Mouse (Mus musculus): Measurements from ENCODE around the gene Zbtb12. TPM values are rescaled to one million over a fixed set of nuclear protein-coding genes. Genes with fewer than 3 reads are reported as not detected.

Gene Zbtb12
- polyA plus RNA-seq, 1 experiment from 2014 or later, result 5.0 TPM

DNA sequence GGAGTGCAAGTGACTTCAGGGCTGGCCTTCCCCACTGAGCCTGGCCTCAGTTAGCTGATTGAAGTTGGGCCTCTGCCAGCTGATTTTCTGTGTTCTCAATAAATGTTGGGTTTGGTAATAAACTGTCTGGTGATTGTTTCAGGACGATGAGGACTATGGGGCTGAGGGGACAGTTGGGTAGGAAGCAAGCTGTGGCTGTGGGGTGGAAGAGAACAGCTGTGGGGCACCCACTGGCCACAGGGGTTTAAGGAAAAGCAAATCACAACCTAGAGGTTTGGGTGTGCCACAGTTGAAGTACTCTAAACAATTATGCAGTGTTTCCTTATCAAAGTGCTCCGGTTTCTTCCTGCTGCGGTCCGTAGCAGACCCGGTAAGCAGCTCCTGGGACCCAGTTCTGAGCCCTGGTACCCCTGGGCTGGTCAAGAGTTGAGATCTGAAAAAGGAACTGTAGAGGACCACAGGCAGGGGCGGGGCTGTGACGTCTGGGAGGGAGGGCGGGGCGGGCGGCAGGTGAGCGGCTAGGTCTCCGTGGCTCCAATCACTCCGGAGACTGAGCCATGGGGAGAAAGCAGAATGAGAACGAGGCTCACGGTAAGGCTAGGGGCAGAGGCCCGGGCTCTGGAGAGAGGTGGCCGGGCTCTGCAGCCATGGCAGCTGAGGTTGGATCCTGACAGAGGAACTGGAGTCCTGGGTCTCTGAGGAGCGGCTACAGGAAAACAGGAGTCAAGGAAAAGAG is 34.8 kb downstream of the Zbtb12 start, which contains the start of gene Slc44a4:
TSS of gene Slc44a4 (plus strand) at position 537 of the 736 bp plus-strand sequence.
- ATAC-seq (replicated peaks; ENCODE audit: low FRiP score), result no peak
- peak within 1 kb of the TSS; percentile 81 for H3K27ac ChIP-seq
- H3K4me2 ChIP-seq, result peak within 1 kb of the TSS; percentile 46
- peaks cover 19% of the 10 kb centered on the region for H3K4me1 ChIP-seq
- 0 out of 2 replicates have a peak within 1 kb of the TSS, but pooled peaks have one; percentile 18 for H3K9ac ChIP-seq
- H3K4me3 ChIP-seq (replicated peaks), result peak within 1 kb of the TSS; percentile 17
- WGBS, result 34% methylated on average over 18 of the region's 18 CpGs
- H3K9me3 ChIP-seq (replicated peaks), result no peaks in the 10 kb centered on the region
- no peaks in the 10 kb centered on the region for H3K27me3 ChIP-seq
- H3K36me3 ChIP-seq, result peaks cover 47% of the 10 kb centered on the region

DNA sequence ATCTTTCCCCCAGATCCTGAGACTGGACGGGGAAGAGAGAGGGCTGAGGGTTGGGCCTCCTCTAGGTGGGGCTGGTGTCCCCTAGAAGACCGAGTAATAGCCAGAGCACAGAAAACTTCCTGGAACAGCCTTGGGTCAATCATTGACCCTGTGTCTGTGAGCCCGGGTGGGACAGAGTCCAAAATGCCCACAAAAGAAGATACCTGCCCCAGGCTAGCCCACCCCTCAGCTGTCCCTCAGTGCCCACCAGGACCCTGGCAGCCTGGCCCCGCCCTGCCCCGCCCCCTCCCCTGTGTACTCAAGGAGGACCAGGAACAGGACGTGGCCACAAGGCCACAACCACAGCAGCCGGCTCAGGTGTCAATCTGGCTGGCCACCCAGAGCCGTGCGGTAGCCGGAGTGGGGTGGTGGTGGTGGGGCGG is 36.1 kb downstream of the Zbtb12 start:
- 7% methylated on average over 11 of the region's 11 CpGs for WGBS
- no peaks in the 10 kb centered on the region for H3K27me3 ChIP-seq
- peak overlapping the region; percentile 29 for H3K9ac ChIP-seq
- peaks cover 34% of the 10 kb centered on the region for H3K36me3 ChIP-seq
- peak overlapping the region; percentile 17 for H3K4me3 ChIP-seq (replicated peaks)
- H3K27ac ChIP-seq, result peak overlapping the region; percentile 81
- H3K4me1 ChIP-seq, result peaks cover 19% of the 10 kb centered on the region
- no peaks in the 10 kb centered on the region for H3K9me3 ChIP-seq (replicated peaks)
- peak; percentile 85 for ATAC-seq (replicated peaks; ENCODE audit: low FRiP score)
- H3K4me2 ChIP-seq, result peak overlapping the region; percentile 46

DNA sequence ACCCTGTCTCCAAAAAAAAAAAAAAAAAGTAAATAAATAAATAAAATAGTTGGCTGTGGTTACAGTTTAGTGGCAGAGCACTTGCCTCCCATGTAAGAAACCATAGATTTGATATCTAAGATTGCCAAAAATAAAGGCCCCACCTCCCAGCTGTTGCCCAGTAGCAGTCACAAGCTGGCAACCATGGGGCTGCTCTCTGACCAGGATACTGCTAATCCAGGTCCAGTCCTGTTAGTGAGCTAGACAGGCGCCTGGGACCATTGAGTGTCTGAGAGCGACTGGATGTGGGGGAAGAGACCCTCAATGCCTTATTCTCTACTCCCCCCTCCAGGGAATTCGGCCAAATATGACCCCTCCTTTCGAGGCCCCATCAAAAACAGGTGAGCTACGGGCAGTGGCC is 37.0 kb downstream of the Zbtb12 start:
- no peak overlapping the region for H3K9ac ChIP-seq

DNA sequence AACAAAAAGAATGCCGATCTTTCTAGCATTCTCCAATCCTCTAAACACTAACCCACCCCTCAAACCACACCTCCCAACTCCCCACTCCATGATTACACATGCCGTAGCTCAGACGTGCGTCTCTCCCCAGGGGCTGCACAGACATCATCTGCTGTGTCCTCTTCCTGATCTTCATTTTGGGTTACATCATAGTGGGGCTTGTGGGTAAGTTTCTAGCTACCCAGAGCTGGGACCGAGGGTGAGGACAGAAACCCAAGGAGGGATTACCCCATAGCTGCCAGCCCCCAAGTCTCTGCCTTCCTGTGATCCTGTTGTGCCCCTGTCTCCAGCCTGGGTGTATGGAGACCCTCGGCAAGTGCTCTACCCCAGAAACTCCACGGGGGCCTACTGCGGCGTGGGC is 37.9 kb downstream of the Zbtb12 start:
- Histone ChIP-seq H3K36me3 (peaks cover 16% of the 10 kb centered on the region), H3K27me3 (no peaks in the 10 kb centered on the region), H3K4me2 (no peak overlapping the region), H3K9me3 (replicated peaks) (no peaks in the 10 kb centered on the region), H3K4me1 (peaks cover 19% of the 10 kb centered on the region), H3K9ac (no peak overlapping the region), H3K4me3 (replicated peaks) (no peak overlapping the region), H3K27ac (no peak overlapping the region)
- 74% methylated on average over 9 of the region's 9 CpGs for WGBS
- no peak for ATAC-seq (replicated peaks; ENCODE audit: low FRiP score)

More for the DNA sequence above, 37.0 kb downstream of the Zbtb12 start:
- no peak for ATAC-seq (replicated peaks; ENCODE audit: low FRiP score)
- no peak overlapping the region for H3K4me3 ChIP-seq (replicated peaks)
- H3K4me1 ChIP-seq, result peaks cover 19% of the 10 kb centered on the region
- WGBS, result 83% methylated on average over 5 of the region's 5 CpGs
- no peak overlapping the region for H3K4me2 ChIP-seq
- H3K9me3 ChIP-seq (replicated peaks), result no peaks in the 10 kb centered on the region
- peaks cover 25% of the 10 kb centered on the region for H3K36me3 ChIP-seq
- H3K27ac ChIP-seq, result no peak overlapping the region
- H3K27me3 ChIP-seq, result no peaks in the 10 kb centered on the region

DNA sequence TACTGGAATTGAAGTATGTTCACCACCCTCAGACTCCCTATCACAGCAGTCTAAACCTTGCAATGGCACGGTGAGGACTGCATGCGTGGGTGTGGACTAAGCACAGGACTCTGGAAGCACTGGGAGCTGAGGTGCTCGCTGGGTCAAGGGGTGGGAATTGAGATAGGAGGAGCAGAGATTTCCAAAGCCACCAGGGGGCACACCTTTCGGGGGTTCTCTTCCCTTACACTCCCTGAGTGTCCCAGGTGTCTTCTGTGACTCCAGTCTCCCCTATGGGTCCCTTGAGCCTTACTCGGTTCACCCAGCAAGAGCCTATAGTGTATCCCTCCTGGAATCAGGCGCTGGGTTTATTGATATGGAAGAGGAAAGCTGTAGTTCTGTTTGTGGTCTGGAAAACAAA is 43.7 kb downstream of the Zbtb12 start:
- no peak overlapping the region for H3K27ac ChIP-seq
- 42% methylated on average over 6 of the region's 6 CpGs for WGBS
- H3K27me3 ChIP-seq, result no peaks in the 10 kb centered on the region
- no peaks in the 10 kb centered on the region for H3K9me3 ChIP-seq (replicated peaks)
- no peak overlapping the region for H3K4me3 ChIP-seq (replicated peaks)
- no peak overlapping the region for H3K9ac ChIP-seq
- 0 out of 2 replicates have a peak, but pooled peaks cover 7% of the 10 kb centered on the region for H3K4me1 ChIP-seq
- no peak overlapping the region for H3K4me2 ChIP-seq
- no peaks in the 10 kb centered on the region for H3K36me3 ChIP-seq
- no peak for ATAC-seq (replicated peaks; ENCODE audit: low FRiP score)

DNA sequence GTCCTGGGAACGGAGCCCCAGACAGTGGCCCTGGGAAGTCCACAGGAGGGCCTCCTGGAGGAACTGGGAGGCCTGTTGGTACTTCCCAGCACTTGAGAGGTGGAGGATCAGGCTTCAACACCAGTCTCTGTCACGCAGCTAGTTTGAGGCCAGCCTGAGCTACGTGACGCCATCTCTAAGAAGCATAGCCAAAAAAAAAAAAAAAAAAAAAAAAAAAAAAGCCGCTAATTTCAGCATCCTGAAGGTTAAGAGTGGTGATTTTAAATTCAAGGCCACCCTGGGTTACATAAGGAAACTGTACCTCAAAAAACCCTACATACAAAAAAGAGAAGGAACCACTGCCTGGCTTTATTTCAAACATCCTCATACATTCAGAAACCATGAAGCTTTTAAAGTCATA is 45.0 kb downstream of the Zbtb12 start:
- 0 out of 2 replicates have a peak, but pooled peaks cover 7% of the 10 kb centered on the region for H3K4me1 ChIP-seq
- no peak overlapping the region for H3K4me2 ChIP-seq
- H3K36me3 ChIP-seq, result no peaks in the 10 kb centered on the region
- no peak overlapping the region for H3K9ac ChIP-seq
- H3K9me3 ChIP-seq (replicated peaks), result no peaks in the 10 kb centered on the region
- H3K4me3 ChIP-seq (replicated peaks), result no peak overlapping the region
- 67% methylated on average over 5 of the region's 5 CpGs for WGBS
- H3K27ac ChIP-seq, result no peak overlapping the region
- H3K27me3 ChIP-seq, result no peaks in the 10 kb centered on the region
- ATAC-seq (replicated peaks; ENCODE audit: low FRiP score), result no peak

DNA sequence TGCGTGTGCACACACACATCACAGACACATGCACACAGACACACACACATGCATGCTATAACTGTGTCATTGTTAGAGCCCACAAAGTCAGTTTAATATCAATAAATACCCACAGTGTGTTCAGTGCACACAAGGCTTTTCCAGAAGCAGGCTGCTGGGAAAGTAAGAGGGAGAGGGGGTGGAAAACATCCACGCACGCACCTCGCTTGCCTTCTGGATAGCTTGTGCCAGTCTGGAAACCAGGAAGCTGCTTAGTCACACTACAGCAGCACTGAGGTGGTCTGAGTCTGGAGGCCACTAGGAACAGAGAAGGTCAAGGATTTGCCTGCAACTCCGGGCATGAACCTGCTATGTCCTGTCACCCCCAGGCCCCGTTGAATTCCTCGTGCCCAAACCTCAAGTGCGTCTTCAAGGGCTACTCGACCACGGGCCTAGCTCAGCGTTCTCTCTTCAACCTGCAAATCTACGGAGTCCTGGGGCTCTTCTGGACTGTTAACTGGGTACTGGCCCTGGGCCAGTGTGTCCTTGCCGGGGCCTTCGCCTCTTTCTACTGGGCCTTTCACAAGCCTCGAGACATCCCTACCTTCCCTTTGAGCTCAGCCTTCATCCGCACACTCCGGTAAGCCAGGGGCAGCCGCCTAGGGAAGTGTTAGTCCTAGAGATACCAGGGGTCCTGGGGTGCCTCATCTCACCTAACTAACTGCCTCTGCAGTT is 48.2 kb downstream of the Zbtb12 start:
- no peak for ATAC-seq (replicated peaks; ENCODE audit: low FRiP score)
- no peaks in the 10 kb centered on the region for H3K9me3 ChIP-seq (replicated peaks)
- H3K27ac ChIP-seq, result no peak overlapping the region
- peaks cover 20% of the 10 kb centered on the region for H3K4me1 ChIP-seq
- no peak overlapping the region for H3K4me3 ChIP-seq (replicated peaks)
- H3K27me3 ChIP-seq, result no peaks in the 10 kb centered on the region
- H3K36me3 ChIP-seq, result peaks cover under 1% of the 10 kb centered on the region; the same call in 1 of the 2 replicates
- H3K4me2 ChIP-seq, result no peak overlapping the region
- no peak overlapping the region for H3K9ac ChIP-seq
- WGBS, result 90% methylated on average over 18 of the region's 18 CpGs

DNA sequence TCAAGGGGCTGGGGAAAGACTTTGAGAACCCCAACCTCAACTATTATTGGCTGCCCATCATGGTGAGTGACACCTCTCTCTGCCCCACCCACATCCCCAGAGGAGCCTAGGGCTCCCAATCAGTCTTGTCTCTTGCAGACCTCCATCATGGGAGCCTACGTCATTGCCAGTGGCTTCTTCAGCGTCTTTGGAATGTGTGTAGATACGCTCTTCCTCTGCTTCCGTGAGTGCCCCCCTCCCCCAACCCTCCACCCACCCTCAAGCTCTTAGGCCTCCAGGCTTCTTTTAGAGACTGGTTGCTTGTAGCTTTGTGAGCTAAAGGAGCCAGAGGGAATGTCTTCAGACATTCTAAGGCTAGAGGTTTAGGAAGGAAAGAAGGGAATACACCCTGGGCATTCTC is 49.6 kb downstream of the Zbtb12 start:
- H3K9ac ChIP-seq, result no peak overlapping the region
- H3K4me3 ChIP-seq (replicated peaks), result no peak overlapping the region
- H3K4me1 ChIP-seq, result peaks cover 19% of the 10 kb centered on the region
- WGBS, result 76% methylated on average over 4 of the region's 4 CpGs
- peaks cover 2% of the 10 kb centered on the region; the same call in 1 of the 2 replicates for H3K36me3 ChIP-seq
- H3K4me2 ChIP-seq, result no peak overlapping the region
- ATAC-seq (replicated peaks; ENCODE audit: low FRiP score), result no peak
- no peak overlapping the region for H3K27ac ChIP-seq
- no peaks in the 10 kb centered on the region for H3K9me3 ChIP-seq (replicated peaks)
- H3K27me3 ChIP-seq, result no peaks in the 10 kb centered on the region

DNA sequence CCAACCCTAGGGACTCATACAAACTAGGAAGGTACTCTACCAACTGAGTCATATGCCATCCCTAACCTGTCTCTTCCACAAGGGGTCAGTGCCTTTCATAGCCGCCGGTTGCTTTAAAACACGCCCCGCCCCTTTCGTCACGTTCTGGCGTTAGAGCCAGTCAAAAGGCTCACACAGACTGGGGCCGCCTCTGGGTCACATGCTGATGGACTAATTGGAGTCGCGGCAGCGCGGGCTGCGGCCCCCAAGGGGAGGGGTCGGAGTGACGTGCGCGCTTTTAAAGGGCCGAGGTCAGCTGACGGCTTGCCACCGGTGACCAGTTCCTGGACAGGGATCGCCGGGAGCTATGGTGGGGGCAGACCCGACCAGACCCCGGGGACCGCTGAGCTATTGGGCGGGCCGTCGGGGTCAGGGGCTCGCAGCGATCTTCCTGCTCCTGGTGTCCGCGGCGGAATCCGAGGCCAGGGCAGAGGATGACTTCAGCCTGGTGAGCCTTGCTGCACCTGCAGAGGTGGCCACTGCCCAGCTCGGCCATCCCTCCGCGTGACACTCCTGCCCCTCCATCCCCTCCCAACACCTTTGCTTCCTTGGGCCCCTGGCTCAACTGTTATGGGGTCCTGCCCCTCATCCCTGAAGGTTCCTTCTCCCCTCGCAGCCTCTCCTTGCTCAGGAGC is 51.9 kb downstream of the Zbtb12 start, which contains the start of gene Neu1:
TSS of gene Neu1 (plus strand) at position 193 of the 674 bp plus-strand sequence.
- peak within 1 kb of the TSS; percentile 94 for H3K4me2 ChIP-seq
- H3K27ac ChIP-seq, result peak within 1 kb of the TSS; percentile 66
- peak; percentile 98 for ATAC-seq (replicated peaks; ENCODE audit: low FRiP score)
- H3K4me1 ChIP-seq, result peaks cover 30% of the 10 kb centered on the region
- H3K36me3 ChIP-seq, result peaks cover 16% of the 10 kb centered on the region
- no peaks in the 10 kb centered on the region for H3K9me3 ChIP-seq (replicated peaks)
- WGBS, result under 1% methylated on average over 38 of the region's 38 CpGs
- H3K27me3 ChIP-seq, result no peaks in the 10 kb centered on the region
- peak within 1 kb of the TSS; percentile 72 for H3K9ac ChIP-seq
- H3K4me3 ChIP-seq (replicated peaks), result peak within 1 kb of the TSS; percentile 73

DNA sequence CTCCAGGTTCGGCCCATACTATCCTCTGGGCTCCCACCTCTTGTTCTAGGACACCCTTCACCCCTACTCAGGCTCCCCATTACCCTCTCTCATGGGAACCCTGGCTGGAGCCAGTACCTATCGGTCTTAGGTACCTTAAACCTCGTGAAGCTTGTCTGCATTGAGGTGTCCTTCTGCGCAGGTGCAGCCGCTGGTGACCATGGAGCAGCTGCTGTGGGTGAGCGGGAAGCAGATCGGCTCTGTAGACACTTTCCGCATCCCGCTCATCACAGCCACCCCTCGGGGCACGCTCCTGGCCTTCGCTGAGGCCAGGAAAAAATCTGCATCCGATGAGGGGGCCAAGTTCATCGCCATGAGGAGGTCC is 52.4 kb downstream of the Zbtb12 start:
- Histone ChIP-seq H3K27me3 (no peaks in the 10 kb centered on the region), H3K27ac (peak overlapping the region; percentile 66), H3K9me3 (replicated peaks) (no peaks in the 10 kb centered on the region), H3K9ac (peak overlapping the region; percentile 72), H3K4me1 (peaks cover 30% of the 10 kb centered on the region), H3K4me3 (replicated peaks) (peak overlapping the region; percentile 73), H3K4me2 (peak overlapping the region; percentile 94), H3K36me3 (peaks cover 16% of the 10 kb centered on the region)
- 15% methylated on average over 14 of the region's 14 CpGs for WGBS
- no peak; the same call in 1 of the 2 replicates for ATAC-seq (replicated peaks; ENCODE audit: low FRiP score)

DNA sequence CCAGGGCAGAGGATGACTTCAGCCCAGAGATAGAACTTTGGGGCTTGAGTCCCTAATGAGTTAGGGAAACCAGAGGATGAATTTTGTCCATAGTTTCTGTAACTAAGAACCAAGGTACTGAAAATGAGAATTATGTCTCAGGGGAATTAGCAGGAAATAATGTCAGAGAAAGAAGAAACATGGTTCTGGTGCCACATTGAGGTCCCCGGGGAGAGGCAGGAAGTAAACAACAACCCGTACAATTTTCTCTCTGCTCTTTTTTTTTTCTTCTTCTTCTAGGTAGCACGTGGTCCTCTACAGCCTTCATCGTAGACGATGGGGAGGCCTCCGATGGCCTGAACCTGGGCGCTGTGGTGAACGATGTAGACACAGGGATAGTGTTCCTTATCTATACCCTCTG is 53.0 kb downstream of the Zbtb12 start:
- Histone ChIP-seq H3K4me2 (peak overlapping the region; percentile 94), H3K9me3 (replicated peaks) (no peaks in the 10 kb centered on the region), H3K27me3 (no peaks in the 10 kb centered on the region), H3K27ac (no peak overlapping the region), H3K4me3 (replicated peaks) (peak overlapping the region; percentile 73), H3K36me3 (peaks cover 17% of the 10 kb centered on the region), H3K4me1 (peaks cover 30% of the 10 kb centered on the region), H3K9ac (peak overlapping the region; percentile 72)
- WGBS, result 91% methylated on average over 8 of the region's 8 CpGs
- no peak for ATAC-seq (replicated peaks; ENCODE audit: low FRiP score)

All from kidney, embryonic 15.5 days (tissue).